Mouse (Mus musculus): ENCODE results near the gene Bckdha. TPM values are rescaled to one million over a fixed set of nuclear protein-coding genes. Genes with fewer than 3 reads are reported as not detected.

Bckdha gene
- polyA plus RNA-seq, 1 experiment: 2.4 TPM

DNA sequence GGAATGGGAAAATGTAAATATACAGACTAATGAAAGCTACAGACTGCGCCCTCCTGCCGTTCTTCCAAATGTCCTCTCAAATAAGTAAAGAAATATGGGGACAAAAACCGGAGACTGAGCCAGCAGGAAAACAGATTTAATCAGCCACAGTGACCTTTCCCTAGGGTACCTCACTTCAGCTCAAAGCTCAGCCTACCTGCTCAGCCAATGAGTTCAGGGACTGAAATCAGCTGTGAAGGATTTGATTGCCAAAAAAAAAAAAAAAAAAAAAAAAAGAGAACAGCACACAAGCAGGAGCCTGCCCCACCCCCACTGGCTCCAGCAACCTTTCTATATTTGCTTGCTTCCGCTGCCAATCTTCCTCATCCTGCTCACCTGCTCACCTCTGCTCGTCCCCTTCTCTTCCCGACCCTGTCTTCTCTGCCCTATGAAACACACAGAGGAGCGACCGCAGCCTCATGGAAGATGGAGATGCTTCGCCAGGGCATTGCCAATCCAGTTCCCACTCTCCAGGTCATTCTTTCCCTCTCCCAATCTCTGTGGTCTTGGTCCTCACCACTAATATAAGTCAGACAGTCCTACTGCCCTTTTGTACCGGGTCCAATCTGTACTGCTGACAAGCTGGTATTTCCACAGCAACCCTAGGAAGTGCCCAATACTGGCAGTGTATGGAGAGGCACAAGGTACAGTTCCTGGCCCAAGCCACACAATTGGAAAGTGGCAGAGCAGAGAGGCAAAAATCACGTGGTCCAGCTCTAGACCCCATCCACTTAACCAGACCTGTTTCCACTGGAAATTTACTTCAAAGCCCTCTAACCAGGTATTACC, 3.0 kb downstream of the Bckdha start:
- no peaks in the 10 kb centered on the region for H3K36me3 ChIP-seq (ENCODE audit: control insufficient read depth)
- H3K4me3 ChIP-seq (replicated peaks): no peak overlapping the region
- no peaks in the 10 kb centered on the region for H3K9me3 ChIP-seq (ENCODE audit: control insufficient read depth, low read length)
- TF ChIP-seq GATA1 (IDR thresholded peaks at IDR 0.05; ENCODE audit: low read length) (no peak), TAL1 (IDR thresholded peaks at IDR 0.05; ENCODE audit: low read length) (no peak)
- peaks cover 31% of the 10 kb centered on the region for H3K4me1 ChIP-seq (ENCODE audit: control insufficient read depth)
- no peaks in the 10 kb centered on the region for H3K27me3 ChIP-seq (ENCODE audit: control insufficient read depth)

DNA sequence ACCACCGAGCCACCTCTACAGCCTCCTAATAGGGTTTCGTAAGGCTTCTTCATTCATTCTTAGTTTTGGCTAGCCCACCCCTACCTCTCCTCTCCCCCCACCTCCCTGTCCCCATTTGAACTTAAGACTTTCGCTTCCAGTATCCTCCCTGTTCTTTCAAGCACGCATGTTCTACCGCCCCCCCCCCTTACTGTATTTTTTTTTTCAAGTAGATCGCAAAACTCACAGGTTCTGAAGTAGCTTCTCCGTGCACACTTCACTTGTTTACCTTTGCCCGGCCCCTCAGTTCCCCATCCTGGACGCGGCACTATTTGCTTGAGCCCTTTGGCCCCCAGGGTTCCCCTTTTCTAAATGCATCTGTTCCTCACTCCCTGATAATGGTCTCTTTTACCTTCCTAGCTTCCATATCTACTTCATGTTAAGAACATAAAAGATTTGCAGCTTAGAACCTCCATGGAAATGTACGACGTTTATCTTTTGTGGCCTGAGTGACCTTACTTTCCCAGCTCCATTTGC, 6.5 kb downstream of the Bckdha start:
- Histone ChIP-seq H3K4me1 (ENCODE audit: control insufficient read depth) (peaks cover 9% of the 10 kb centered on the region; the same call in 1 of the 2 replicates), H3K27me3 (ENCODE audit: control insufficient read depth) (no peaks in the 10 kb centered on the region), H3K9me3 (ENCODE audit: control insufficient read depth, low read length) (no peaks in the 10 kb centered on the region), H3K4me3 (replicated peaks) (no peak overlapping the region), H3K36me3 (ENCODE audit: control insufficient read depth) (no peaks in the 10 kb centered on the region)
- TF ChIP-seq GATA1 (IDR thresholded peaks at IDR 0.05; ENCODE audit: low read length): no peak
- no peak for TF ChIP-seq TAL1 (IDR thresholded peaks at IDR 0.05; ENCODE audit: low read length)

- H3K4me3 ChIP-seq (replicated peaks): no peak overlapping the region
- H3K27me3 ChIP-seq (ENCODE audit: control insufficient read depth): no peaks in the 10 kb centered on the region
- peaks cover 7% of the 10 kb centered on the region; the same call in 1 of the 2 replicates for H3K4me1 ChIP-seq (ENCODE audit: control insufficient read depth)
- H3K36me3 ChIP-seq (ENCODE audit: control insufficient read depth): no peaks in the 10 kb centered on the region
- TF ChIP-seq GATA1 (IDR thresholded peaks at IDR 0.05; ENCODE audit: low read length) (no peak), TAL1 (IDR thresholded peaks at IDR 0.05; ENCODE audit: low read length) (no peak)
- no peaks in the 10 kb centered on the region for H3K9me3 ChIP-seq (ENCODE audit: control insufficient read depth, low read length)
Observed at GRCm38 (mm10) chr7:25651281-25651680, 7.5 kb downstream of the Bckdha start.

GRCm38 (mm10) chr7:25649839-25650238, 8.9 kb downstream of the Bckdha start:
- H3K27me3 ChIP-seq (ENCODE audit: control insufficient read depth): no peaks in the 10 kb centered on the region
- TF ChIP-seq TAL1 (IDR thresholded peaks at IDR 0.05; ENCODE audit: low read length) (no peak), GATA1 (IDR thresholded peaks at IDR 0.05; ENCODE audit: low read length) (no peak)
- H3K4me3 ChIP-seq (replicated peaks): no peak overlapping the region
- H3K36me3 ChIP-seq (ENCODE audit: control insufficient read depth): no peaks in the 10 kb centered on the region
- H3K4me1 ChIP-seq (ENCODE audit: control insufficient read depth): peaks cover 7% of the 10 kb centered on the region; the same call in 1 of the 2 replicates
- no peaks in the 10 kb centered on the region for H3K9me3 ChIP-seq (ENCODE audit: control insufficient read depth, low read length)

DNA sequence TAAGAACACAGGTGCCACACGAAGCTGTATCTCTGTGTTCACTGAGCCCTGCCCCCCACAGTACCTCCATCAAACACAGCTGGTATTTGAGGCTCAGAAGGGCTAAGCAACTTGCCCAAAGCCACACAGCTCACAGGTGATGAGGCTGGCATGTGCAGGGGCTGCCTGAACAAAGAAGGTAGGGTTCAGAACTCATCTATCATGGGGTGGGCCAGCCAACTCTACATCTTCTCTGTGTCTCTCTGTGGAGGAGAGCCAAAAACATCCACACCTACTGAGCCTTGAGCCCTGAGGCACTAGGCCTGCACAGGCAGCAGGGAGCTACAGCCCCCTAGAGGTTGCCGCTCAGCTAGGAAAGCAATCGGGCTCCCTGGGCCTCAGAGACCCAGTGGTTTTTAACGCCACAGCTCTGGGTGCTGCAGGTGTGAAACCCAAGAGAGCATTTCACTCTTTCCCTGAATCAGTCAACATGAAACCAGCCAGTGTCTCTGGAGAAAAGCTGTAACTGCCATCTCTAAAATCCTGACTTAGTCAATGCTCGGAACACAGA, 11.1 kb downstream of the Bckdha start:
- Histone ChIP-seq H3K4me3 (replicated peaks) (no peak overlapping the region), H3K36me3 (ENCODE audit: control insufficient read depth) (peaks cover 2% of the 10 kb centered on the region; the same call in 1 of the 2 replicates), H3K4me1 (ENCODE audit: control insufficient read depth) (peaks cover 9% of the 10 kb centered on the region), H3K9me3 (ENCODE audit: control insufficient read depth, low read length) (peaks cover 6% of the 10 kb centered on the region), H3K27me3 (ENCODE audit: control insufficient read depth) (no peaks in the 10 kb centered on the region; the same call in 1 of the 2 replicates)
- no peak for TF ChIP-seq GATA1 (IDR thresholded peaks at IDR 0.05; ENCODE audit: low read length)
- TF ChIP-seq TAL1 (IDR thresholded peaks at IDR 0.05; ENCODE audit: low read length): no peak

DNA sequence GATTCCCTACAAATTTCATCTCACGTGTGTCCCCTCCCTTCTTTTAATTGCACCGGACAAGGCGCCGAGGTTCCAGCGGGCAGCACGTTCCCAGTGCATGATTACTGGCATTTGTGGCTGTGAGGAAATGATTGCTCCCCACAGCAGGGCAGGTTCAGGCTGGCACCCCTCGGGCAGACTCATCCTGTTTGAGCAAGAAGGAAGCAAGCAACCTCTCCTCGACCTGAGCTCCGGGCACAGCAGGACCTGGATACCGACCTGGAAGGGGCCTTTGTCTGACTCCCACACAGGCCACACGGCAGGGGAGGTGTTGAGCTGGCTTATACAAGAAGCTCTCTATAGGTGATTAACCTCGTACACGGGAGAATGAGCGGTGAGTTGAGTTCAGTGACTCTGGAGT, 13.7 kb downstream of the Bckdha start:
- no peaks in the 10 kb centered on the region; the same call in 1 of the 2 replicates for H3K27me3 ChIP-seq (ENCODE audit: control insufficient read depth)
- peaks cover 5% of the 10 kb centered on the region for H3K36me3 ChIP-seq (ENCODE audit: control insufficient read depth)
- H3K9me3 ChIP-seq (ENCODE audit: control insufficient read depth, low read length): peaks cover 9% of the 10 kb centered on the region
- H3K4me3 ChIP-seq (replicated peaks): no peak overlapping the region
- no peak for TF ChIP-seq TAL1 (IDR thresholded peaks at IDR 0.05; ENCODE audit: low read length)
- no peak for TF ChIP-seq GATA1 (IDR thresholded peaks at IDR 0.05; ENCODE audit: low read length)
- peaks cover 10% of the 10 kb centered on the region for H3K4me1 ChIP-seq (ENCODE audit: control insufficient read depth)

DNA sequence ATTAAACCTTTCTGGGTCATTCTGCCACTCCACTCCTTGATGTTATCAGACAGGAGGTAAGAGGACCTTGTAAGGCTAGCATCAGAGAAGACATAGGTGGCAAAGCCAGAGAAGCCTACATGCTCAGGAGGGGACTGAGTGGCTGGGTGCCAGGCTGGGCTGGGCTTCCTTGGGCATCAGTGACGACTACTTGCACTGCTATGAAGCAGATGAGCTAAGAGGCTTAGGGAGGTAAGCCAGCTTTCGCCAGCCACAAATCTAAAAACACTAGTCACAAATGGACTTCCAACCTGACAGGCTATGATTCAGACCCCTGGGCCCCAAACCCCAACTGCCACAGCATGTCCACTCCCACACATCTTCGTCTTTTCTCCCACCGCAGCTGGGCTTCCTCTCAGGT, 14.2 kb downstream of the Bckdha start:
- H3K4me1 ChIP-seq (ENCODE audit: control insufficient read depth): peaks cover 6% of the 10 kb centered on the region
- no peaks in the 10 kb centered on the region; the same call in 1 of the 2 replicates for H3K27me3 ChIP-seq (ENCODE audit: control insufficient read depth)

GRCm38 (mm10) chr7:25644136-25644535, 14.6 kb downstream of the Bckdha start:
- Histone ChIP-seq H3K27me3 (ENCODE audit: control insufficient read depth) (no peaks in the 10 kb centered on the region; the same call in 1 of the 2 replicates), H3K4me3 (replicated peaks) (no peak overlapping the region), H3K9me3 (ENCODE audit: control insufficient read depth, low read length) (peaks cover 9% of the 10 kb centered on the region), H3K4me1 (ENCODE audit: control insufficient read depth) (peaks cover 4% of the 10 kb centered on the region), H3K36me3 (ENCODE audit: control insufficient read depth) (peaks cover 7% of the 10 kb centered on the region)
- TF ChIP-seq GATA1 (IDR thresholded peaks at IDR 0.05; ENCODE audit: low read length): no peak

More for the DNA sequence above, 14.2 kb downstream of the Bckdha start:
- H3K36me3 ChIP-seq (ENCODE audit: control insufficient read depth): peaks cover 5% of the 10 kb centered on the region
- peaks cover 9% of the 10 kb centered on the region for H3K9me3 ChIP-seq (ENCODE audit: control insufficient read depth, low read length)
- no peak overlapping the region for H3K4me3 ChIP-seq (replicated peaks)
- TF ChIP-seq TAL1 (IDR thresholded peaks at IDR 0.05; ENCODE audit: low read length): no peak
- TF ChIP-seq GATA1 (IDR thresholded peaks at IDR 0.05; ENCODE audit: low read length): no peak

GRCm38 (mm10) chr7:25639754-25640153, 19.0 kb downstream of the Bckdha start:
- no peaks in the 10 kb centered on the region; the same call in 1 of the 2 replicates for H3K27me3 ChIP-seq (ENCODE audit: control insufficient read depth)
- peaks cover 4% of the 10 kb centered on the region for H3K4me1 ChIP-seq (ENCODE audit: control insufficient read depth)
- H3K36me3 ChIP-seq (ENCODE audit: control insufficient read depth): peaks cover 14% of the 10 kb centered on the region
- peaks cover 9% of the 10 kb centered on the region for H3K9me3 ChIP-seq (ENCODE audit: control insufficient read depth, low read length)
- H3K4me3 ChIP-seq (replicated peaks): no peak overlapping the region
- no peak for TF ChIP-seq GATA1 (IDR thresholded peaks at IDR 0.05; ENCODE audit: low read length)
- no peak for TF ChIP-seq TAL1 (IDR thresholded peaks at IDR 0.05; ENCODE audit: low read length)

Data from erythroblast, embryonic 14.5 days (primary cell).